Mouse (Mus musculus): Measurements from ENCODE around the gene Afap1l2. TPM values are rescaled to one million over a fixed set of nuclear protein-coding genes. Genes with fewer than 3 reads are reported as not detected.

Afap1l2 gene
- polyA plus RNA-seq, 1 experiment = 5.9 TPM

DNA sequence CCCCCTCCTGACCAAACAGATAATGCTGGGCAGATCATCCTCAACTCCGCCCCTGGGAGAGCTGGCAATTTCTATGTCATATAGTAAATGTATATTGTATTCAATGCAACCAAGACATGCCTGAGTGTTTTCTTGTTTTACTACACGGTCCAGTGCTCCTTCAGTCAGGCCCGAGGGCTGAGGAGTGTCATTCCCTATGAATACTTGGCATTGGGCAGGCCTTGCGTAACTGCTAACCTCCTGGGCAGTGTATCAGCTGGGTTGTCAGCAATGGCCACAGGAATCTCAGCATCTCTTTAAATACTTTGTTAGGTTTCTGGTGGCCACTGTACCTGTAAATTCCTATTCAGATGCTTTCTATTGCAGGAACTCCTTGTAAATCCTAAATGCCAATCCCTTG is 13.4 kb downstream of the Afap1l2 start:
- no peaks in the 10 kb centered on the region for H3K4me1 ChIP-seq (replicated peaks; ENCODE audit: control insufficient read depth, insufficient read depth, low read length)
- H3K36me3 ChIP-seq (ENCODE audit: control insufficient read depth, insufficient read depth, low read length) = no peaks in the 10 kb centered on the region
- no peak overlapping the region for H3K4me3 ChIP-seq (ENCODE audit: control insufficient read depth, insufficient read depth, low read length)
- no peaks in the 10 kb centered on the region for H3K27me3 ChIP-seq (ENCODE audit: control insufficient read depth, insufficient read depth, low read length)
- 88% methylated on average over 4 of the region's 4 CpGs for WGBS
- no peak for DNase-seq
- H3K27ac ChIP-seq (ENCODE audit: control insufficient read depth, insufficient read depth, low read length) = no peak overlapping the region
- TF ChIP-seq CTCF (IDR thresholded peaks at IDR 0.05; ENCODE audit: borderline replicate concordance, control insufficient read depth, extremely low read depth, insufficient read depth, low read length, poor library complexity) = no peak
- TF ChIP-seq POLR2A (IDR thresholded peaks at IDR 0.05; ENCODE audit: control insufficient read depth, extremely low read depth, insufficient read depth, low read length, poor library complexity) = no peak

- H3K36me3 ChIP-seq (ENCODE audit: control insufficient read depth, insufficient read depth, low read length) = no peaks in the 10 kb centered on the region
- TF ChIP-seq POLR2A (IDR thresholded peaks at IDR 0.05; ENCODE audit: control insufficient read depth, extremely low read depth, insufficient read depth, low read length, poor library complexity) (no peak), CTCF (IDR thresholded peaks at IDR 0.05; ENCODE audit: borderline replicate concordance, control insufficient read depth, extremely low read depth, insufficient read depth, low read length, poor library complexity) (no peak)
- DNase-seq = no peak
- WGBS = 87% methylated on average over 4 of the region's 4 CpGs
- H3K27me3 ChIP-seq (ENCODE audit: control insufficient read depth, insufficient read depth, low read length) = no peaks in the 10 kb centered on the region
- peak overlapping the region; percentile 43; the same call in 1 of the 2 replicates for H3K27ac ChIP-seq (ENCODE audit: control insufficient read depth, insufficient read depth, low read length)
- H3K4me1 ChIP-seq (replicated peaks; ENCODE audit: control insufficient read depth, insufficient read depth, low read length) = no peaks in the 10 kb centered on the region
- H3K4me3 ChIP-seq (ENCODE audit: control insufficient read depth, insufficient read depth, low read length) = no peak overlapping the region
Observed at GRCm38 (mm10) chr19:56993763-56994162, 14.3 kb downstream of the Afap1l2 start.

DNA sequence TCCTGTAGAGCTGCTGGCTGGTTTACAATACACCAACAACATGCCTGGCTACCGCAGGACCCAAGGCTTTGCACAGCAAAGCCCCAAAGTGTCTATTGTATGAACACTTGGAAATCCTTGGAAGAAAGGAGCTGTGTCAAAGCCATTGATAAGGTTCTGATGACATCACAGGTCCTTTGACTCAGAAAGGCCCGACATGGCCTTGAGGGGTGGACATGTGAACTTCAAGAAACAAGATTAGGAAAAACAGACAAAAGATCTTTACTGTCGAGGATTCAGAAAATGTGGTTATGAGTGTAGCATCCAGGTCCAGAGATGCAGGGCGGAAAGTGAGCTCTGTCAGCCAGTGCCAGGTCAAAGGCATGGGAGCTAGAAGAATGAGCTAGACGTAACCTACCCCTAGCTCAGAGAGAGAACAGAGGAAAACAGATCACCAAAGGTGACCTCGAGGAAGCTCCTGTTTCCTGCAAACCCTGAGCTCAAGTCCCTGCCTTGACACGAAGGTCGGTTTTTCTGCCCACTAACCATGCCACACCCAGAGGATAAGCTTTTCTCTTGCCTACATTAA is 15.0 kb downstream of the Afap1l2 start:
- no peak for DNase-seq
- TF ChIP-seq POLR2A (IDR thresholded peaks at IDR 0.05; ENCODE audit: control insufficient read depth, extremely low read depth, insufficient read depth, low read length, poor library complexity) = no peak
- no peak for TF ChIP-seq CTCF (IDR thresholded peaks at IDR 0.05; ENCODE audit: borderline replicate concordance, control insufficient read depth, extremely low read depth, insufficient read depth, low read length, poor library complexity)
- 51% methylated on average over 8 of the region's 8 CpGs for WGBS
- H3K4me3 ChIP-seq (ENCODE audit: control insufficient read depth, insufficient read depth, low read length) = no peak overlapping the region
- H3K27me3 ChIP-seq (ENCODE audit: control insufficient read depth, insufficient read depth, low read length) = no peaks in the 10 kb centered on the region
- H3K27ac ChIP-seq (ENCODE audit: control insufficient read depth, insufficient read depth, low read length) = no peak overlapping the region
- no peaks in the 10 kb centered on the region for H3K4me1 ChIP-seq (replicated peaks; ENCODE audit: control insufficient read depth, insufficient read depth, low read length)
- no peaks in the 10 kb centered on the region for H3K36me3 ChIP-seq (ENCODE audit: control insufficient read depth, insufficient read depth, low read length)

GRCm38 (mm10) chr19:56990367-56991111 is 17.5 kb downstream of the Afap1l2 start:
- H3K4me3 ChIP-seq (ENCODE audit: control insufficient read depth, insufficient read depth, low read length) = no peak overlapping the region
- DNase-seq = no peak
- no peak overlapping the region for H3K27ac ChIP-seq (ENCODE audit: control insufficient read depth, insufficient read depth, low read length)
- no peaks in the 10 kb centered on the region for H3K36me3 ChIP-seq (ENCODE audit: control insufficient read depth, insufficient read depth, low read length)
- no peak for TF ChIP-seq POLR2A (IDR thresholded peaks at IDR 0.05; ENCODE audit: control insufficient read depth, extremely low read depth, insufficient read depth, low read length, poor library complexity)
- no peak for TF ChIP-seq CTCF (IDR thresholded peaks at IDR 0.05; ENCODE audit: borderline replicate concordance, control insufficient read depth, extremely low read depth, insufficient read depth, low read length, poor library complexity)
- no peaks in the 10 kb centered on the region for H3K27me3 ChIP-seq (ENCODE audit: control insufficient read depth, insufficient read depth, low read length)
- 89% methylated on average over 14 of the region's 14 CpGs for WGBS
- H3K4me1 ChIP-seq (replicated peaks; ENCODE audit: control insufficient read depth, insufficient read depth, low read length) = no peaks in the 10 kb centered on the region

- DNase-seq = no peak
- H3K27ac ChIP-seq (ENCODE audit: control insufficient read depth, insufficient read depth, low read length) = no peak overlapping the region
- no peak for TF ChIP-seq POLR2A (IDR thresholded peaks at IDR 0.05; ENCODE audit: control insufficient read depth, extremely low read depth, insufficient read depth, low read length, poor library complexity)
- TF ChIP-seq CTCF (IDR thresholded peaks at IDR 0.05; ENCODE audit: borderline replicate concordance, control insufficient read depth, extremely low read depth, insufficient read depth, low read length, poor library complexity) = no peak
- 90% methylated on average over 8 of the region's 8 CpGs for WGBS
- H3K36me3 ChIP-seq (ENCODE audit: control insufficient read depth, insufficient read depth, low read length) = no peaks in the 10 kb centered on the region
- H3K4me3 ChIP-seq (ENCODE audit: control insufficient read depth, insufficient read depth, low read length) = no peak overlapping the region
- no peaks in the 10 kb centered on the region for H3K27me3 ChIP-seq (ENCODE audit: control insufficient read depth, insufficient read depth, low read length)
- no peaks in the 10 kb centered on the region for H3K4me1 ChIP-seq (replicated peaks; ENCODE audit: control insufficient read depth, insufficient read depth, low read length)
Observed at GRCm38 (mm10) chr19:56989171-56989570, 18.9 kb downstream of the Afap1l2 start.

- H3K27ac ChIP-seq (ENCODE audit: control insufficient read depth, insufficient read depth, low read length) = no peak overlapping the region
- WGBS = 76% methylated on average over 4 of the region's 4 CpGs
- no peak overlapping the region for H3K4me3 ChIP-seq (ENCODE audit: control insufficient read depth, insufficient read depth, low read length)
- no peaks in the 10 kb centered on the region for H3K27me3 ChIP-seq (ENCODE audit: control insufficient read depth, insufficient read depth, low read length)
- DNase-seq = no peak
- no peaks in the 10 kb centered on the region for H3K4me1 ChIP-seq (replicated peaks; ENCODE audit: control insufficient read depth, insufficient read depth, low read length)
- no peak for TF ChIP-seq POLR2A (IDR thresholded peaks at IDR 0.05; ENCODE audit: control insufficient read depth, extremely low read depth, insufficient read depth, low read length, poor library complexity)
- no peak for TF ChIP-seq CTCF (IDR thresholded peaks at IDR 0.05; ENCODE audit: borderline replicate concordance, control insufficient read depth, extremely low read depth, insufficient read depth, low read length, poor library complexity)
- no peaks in the 10 kb centered on the region for H3K36me3 ChIP-seq (ENCODE audit: control insufficient read depth, insufficient read depth, low read length)
Observed at GRCm38 (mm10) chr19:56984229-56984628, 23.8 kb downstream of the Afap1l2 start.

Measured in thymus, adult 2 months (tissue).